Mouse (Mus musculus) large intestine, adult 2 months (tissue): ENCODE measurements around the gene Kat7. TPM values are rescaled to one million over a fixed set of nuclear protein-coding genes. Genes with fewer than 3 reads are reported as not detected.

Source experiments
- DNase-seq: peaks from one replicate; pipeline ENCODE4 v3.0.0-alpha.2; 2012; ENCODE audit warnings: low read depth, low spot score
- WGBS: fragments of 180-500 bp; shearing (Covaris S2); methylation state at CpG from one replicate; pipeline ENCODE4 v1.1.7; 2018; 5-methylcytosine and 5-hydroxymethylcytosine counted together
- polyA plus RNA-seq: library from polyadenylated mRNA; depleted of rRNA; stranded (reverse); fragments of >200 nt; gene quantifications from 2 replicates; pipeline ENCODE4 v1.2.3, GENCODE M21; 2012; rRNA removed

Gene Kat7
- polyA plus RNA-seq: 33.6 and 36.6 TPM in 2 replicates

DNA sequence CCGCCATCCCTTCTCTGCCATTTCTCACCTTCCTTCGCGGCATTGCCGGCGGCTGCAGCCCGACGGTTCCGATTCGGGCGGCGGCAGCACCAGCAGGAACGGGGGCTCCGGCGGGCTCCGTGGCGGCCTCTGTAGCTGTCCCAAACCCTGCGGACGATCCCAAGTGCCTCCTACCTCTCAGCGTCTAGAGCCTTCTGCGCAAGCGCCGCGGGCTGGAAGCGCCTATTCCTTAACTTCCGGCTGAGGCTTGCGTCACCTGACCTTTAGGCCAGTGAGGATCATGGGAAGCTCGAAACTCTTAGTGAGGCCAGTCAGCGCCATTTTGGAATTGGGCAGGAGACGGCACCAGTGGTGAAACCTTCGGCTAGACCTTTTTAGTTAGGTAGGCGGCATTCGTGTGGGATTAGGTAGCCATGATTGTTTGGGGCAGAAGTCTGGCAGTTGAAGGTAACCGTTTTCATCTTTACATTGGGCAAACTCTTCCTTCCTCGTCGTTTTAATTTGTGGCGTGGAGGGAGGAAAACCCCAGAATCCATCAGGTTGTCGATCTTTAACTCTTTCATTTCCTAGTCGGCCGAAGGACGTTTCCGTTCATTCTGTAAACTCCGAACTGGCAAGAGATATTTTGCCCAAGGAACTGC, at the start of gene Kat7:
Gene Kat7 (minus strand): TSS at position 240 of the 641 bp plus-strand sequence.
- DNase-seq: peak; percentile 99
- under 1% methylated on average over 42 of the region's 42 CpGs for WGBS

- 42% methylated on average over 3 of the region's 3 CpGs for WGBS
- no peak for DNase-seq
Measured at GRCm38 (mm10) chr11:95358263-95358662, 48.2 kb upstream of the Kat7 start.

- WGBS: 48% methylated on average over 17 of the region's 17 CpGs
- DNase-seq: no peak
Measured at GRCm38 (mm10) chr11:95356469-95357273, 46.6 kb upstream of the Kat7 start.

DNA sequence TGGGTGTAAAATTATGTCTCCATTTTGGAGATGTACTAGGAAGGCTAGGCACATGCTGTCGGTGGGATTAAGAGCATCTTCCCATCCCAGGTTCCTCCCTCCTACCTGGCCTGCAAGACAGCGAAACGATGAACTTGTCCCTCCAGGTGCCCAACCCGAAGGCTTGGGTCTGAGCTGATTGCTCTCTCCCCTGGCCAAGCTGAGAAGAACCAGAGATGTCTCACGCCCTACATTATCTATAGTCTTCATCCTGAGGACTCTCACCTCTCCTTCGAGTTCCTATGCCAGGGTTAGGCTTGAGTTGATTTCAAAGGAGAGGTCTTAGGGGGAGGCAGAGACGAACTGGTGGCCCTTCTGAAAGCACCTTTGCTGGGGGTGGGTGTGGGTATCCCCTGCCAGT, 46.0 kb upstream of the Kat7 start:
- DNase-seq: no peak
- WGBS: 82% methylated on average over 7 of the region's 7 CpGs

- DNase-seq: no peak
- WGBS: 90% methylated on average over 5 of the region's 5 CpGs
Measured at GRCm38 (mm10) chr11:95355661-95356011, 45.6 kb upstream of the Kat7 start.

DNA sequence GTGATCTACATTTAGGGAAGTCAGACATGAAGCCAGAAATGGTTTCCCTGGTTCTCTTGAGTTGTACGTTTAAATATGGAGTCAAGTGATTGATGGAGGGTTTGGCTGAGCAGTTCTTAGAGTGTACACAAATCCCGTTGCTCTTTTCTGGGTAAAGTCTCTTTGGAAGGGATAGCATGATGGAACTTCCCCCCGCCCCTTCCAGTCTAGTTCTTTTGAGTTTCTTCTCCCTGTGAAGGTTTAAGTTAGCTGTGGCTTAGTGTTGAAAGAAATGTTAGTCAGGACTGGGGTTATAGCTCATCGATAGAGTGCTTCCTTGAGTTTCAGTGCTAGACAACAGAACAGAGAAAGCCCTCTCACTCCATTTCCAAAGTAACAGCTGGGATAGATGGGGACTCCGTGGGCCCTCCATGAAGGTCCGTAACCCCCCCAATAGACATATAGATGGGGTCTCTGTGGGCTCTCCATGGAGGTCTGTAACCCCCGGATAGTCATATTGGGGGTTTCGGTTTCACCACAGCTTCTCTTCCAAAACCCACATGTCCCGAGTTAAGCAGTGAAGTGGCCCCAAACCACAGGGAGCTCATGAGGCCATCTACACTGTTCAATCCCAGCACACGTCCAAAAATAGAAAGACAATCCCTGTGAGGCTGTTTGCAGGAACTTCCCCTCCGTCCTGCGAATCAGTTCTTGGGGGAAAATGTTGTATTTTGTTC, 45.1 kb upstream of the Kat7 start:
- DNase-seq: no peak
- WGBS: 76% methylated on average over 12 of the region's 12 CpGs

GRCm38 (mm10) chr11:95354228-95354944, 44.3 kb upstream of the Kat7 start:
- WGBS: 72% methylated on average over 14 of the region's 14 CpGs
- no peak for DNase-seq

- DNase-seq: no peak
- 64% methylated on average over 9 of the region's 9 CpGs for WGBS
Measured at GRCm38 (mm10) chr11:95353226-95353625, 43.2 kb upstream of the Kat7 start.

GRCm38 (mm10) chr11:95352686-95353085, 42.6 kb upstream of the Kat7 start:
- DNase-seq: no peak
- WGBS: 78% methylated on average over 2 of the region's 2 CpGs

DNA sequence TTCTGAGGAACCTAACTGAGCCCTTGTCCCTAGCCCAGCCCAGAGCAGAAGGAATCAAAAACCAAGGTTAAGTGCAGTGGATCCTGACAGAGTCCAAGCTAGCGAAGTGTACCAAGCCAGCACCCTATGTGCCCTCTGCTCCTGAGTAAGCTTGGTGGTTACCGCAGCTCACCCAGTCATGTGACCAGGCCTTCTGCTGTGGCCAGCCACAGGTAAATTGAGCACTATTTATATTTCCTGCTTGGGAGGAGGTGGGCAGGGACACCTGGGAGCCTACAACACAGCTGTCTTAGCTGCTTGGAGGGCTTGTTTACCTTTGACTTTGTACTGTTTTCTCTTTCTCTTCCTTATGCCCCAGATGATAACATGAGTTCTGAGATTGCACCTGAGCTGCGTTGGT, 40.9 kb upstream of the Kat7 start:
- 36% methylated on average over 3 of the region's 3 CpGs for WGBS
- DNase-seq: no peak

GRCm38 (mm10) chr11:95350289-95350688, 40.2 kb upstream of the Kat7 start:
- 34% methylated on average over 6 of the region's 6 CpGs for WGBS
- no peak for DNase-seq

- DNase-seq: no peak
- 23% methylated on average over 2 of the region's 2 CpGs for WGBS
Measured at GRCm38 (mm10) chr11:95344181-95344580, 34.1 kb upstream of the Kat7 start.

DNA sequence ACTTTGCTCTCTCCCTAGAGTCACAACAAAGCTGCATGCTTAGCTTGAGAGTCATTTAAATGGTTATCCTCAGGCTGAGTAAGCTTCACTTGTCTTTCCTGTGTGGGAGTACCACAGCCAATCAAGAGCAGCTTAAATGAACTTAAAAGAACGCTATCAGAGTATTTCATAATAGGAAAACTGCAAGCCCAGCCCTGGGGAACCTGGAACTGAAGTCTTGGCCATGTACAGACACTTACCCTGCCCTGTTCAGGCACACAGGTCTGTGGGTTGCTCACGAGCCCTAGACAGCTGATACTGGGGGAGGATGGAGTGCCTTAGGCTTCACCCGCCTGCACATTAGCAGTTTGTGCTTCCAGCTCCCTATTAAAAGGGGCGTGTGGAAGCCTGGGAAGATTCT, 33.1 kb upstream of the Kat7 start:
- no peak for DNase-seq
- 72% methylated on average over 4 of the region's 4 CpGs for WGBS

GRCm38 (mm10) chr11:95340664-95341063, 30.6 kb upstream of the Kat7 start:
- no peak for DNase-seq
- WGBS: 65% methylated on average over 5 of the region's 5 CpGs

- 71% methylated on average over 1 of the region's 1 CpGs for WGBS
- DNase-seq: no peak
Measured at GRCm38 (mm10) chr11:95340259-95340658, 30.2 kb upstream of the Kat7 start.

DNA sequence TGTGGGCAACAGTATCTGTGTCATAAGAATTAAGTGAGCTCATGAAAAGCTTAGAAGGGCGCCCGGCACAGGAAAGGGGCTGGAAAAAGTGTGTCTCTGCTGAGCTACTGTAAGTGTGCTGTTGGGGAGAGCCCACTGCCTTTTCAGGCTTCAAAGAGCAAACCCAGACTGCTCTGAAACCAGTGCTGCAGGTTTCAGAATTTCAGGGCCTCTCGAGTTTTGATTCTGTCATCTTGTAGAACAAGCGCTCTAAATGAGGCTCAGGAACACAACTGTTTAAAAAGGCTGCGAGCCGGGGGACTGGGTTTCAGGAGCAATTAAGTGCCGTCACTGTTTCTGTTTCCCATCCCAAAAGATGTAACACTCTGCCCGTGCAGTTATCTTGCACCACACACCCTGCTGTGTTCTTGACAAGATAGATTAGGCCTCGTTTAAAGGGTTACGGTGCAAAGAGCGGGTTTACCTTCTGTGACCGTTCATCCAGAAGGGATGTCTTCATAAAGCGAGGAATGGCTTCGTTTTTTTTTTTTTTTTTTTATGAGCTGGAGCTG, 29.5 kb upstream of the Kat7 start:
- DNase-seq: no peak
- 29% methylated on average over 14 of the region's 14 CpGs for WGBS

GRCm38 (mm10) chr11:95337846-95338342, 27.8 kb upstream of the Kat7 start:
- no peak for DNase-seq
- 22% methylated on average over 9 of the region's 9 CpGs for WGBS

DNA sequence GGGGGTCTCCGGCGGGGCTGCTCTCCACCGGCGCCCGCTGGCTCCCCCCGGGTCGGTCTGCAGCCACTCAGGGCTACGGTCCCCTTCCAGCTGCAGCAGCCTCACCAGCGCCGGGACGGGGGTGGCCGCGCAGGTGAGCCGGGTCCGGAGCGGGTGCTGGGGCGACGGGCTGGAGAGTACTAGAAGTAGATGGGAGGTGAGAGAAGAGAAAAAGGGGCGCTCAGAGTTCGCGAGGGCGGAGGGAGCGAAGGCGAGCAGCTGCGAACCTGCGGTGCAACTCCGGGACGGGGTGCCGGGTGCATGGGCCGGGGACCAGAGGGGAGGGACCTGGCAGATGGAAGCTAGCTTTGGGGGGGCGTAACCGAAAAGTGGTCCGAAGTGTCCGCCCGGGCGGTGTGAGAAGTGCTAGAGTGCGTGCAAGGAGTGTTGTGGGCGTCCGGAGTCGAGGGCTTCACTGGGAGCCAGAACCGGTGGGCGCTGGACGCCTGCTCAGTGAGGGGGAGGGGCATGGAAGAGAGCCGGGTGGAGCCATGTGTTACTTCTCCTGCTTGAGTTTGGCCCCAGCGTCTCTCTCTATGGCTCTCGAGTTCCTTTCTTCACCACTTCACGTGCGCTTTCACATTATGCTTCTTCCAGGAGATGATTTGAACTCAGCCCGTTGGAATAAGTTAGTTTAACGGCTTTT, 27.2 kb upstream of the Kat7 start:
- no peak for DNase-seq
- WGBS: under 1% methylated on average over 50 of the region's 50 CpGs

GRCm38 (mm10) chr11:95336568-95337128, 26.6 kb upstream of the Kat7 start, which contains the start of gene Fam117a:
TSS of gene Fam117a (plus strand) at chr11:95337018.
- 1% methylated on average over 27 of the region's 27 CpGs for WGBS
- DNase-seq: peak; percentile 73
